Mouse (Mus musculus) embryonic facial prominence, embryonic 12.5 days (tissue): ENCODE results near the gene Map3k5. TPM values are rescaled to one million over a fixed set of nuclear protein-coding genes. Genes with fewer than 3 reads are reported as not detected.

ENCODE experiments used
- ATAC-seq: fragments of 200-750 bp; cut with Nextera tagmentation; 2 replicates; pipeline ENCODE4 v1.8.0; 2017; ENCODE audit not compliant: insufficient number of reproducible peaks, insufficient read depth, low FRiP score, low TSS enrichment
- H3K27ac ChIP-seq: fragments of 300-500 bp; sonication (generic); 2 replicates; pipeline ENCODE4 v1.5.1; 2016; ENCODE audit warnings: mild to moderate bottlenecking
- H3K27me3 ChIP-seq: fragments of 300-500 bp; sonication (generic); 2 replicates; pipeline ENCODE4 v1.6.1; 2016; ENCODE audit warnings: mild to moderate bottlenecking, moderate library complexity
- H3K36me3 ChIP-seq: fragments of 300-500 bp; sonication (generic); 2 replicates; pipeline ENCODE4 v1.6.1; 2016; ENCODE audit warnings: mild to moderate bottlenecking
- H3K4me1 ChIP-seq: fragments of 300-500 bp; sonication (generic); 2 replicates; pipeline ENCODE4 v1.6.1; 2016
- H3K4me2 ChIP-seq: fragments of 300-500 bp; sonication (generic); replicated peaks from 2 replicates; pipeline ENCODE4 v1.6.1; 2016; ENCODE audit warnings: mild to moderate bottlenecking, moderate library complexity
- H3K4me3 ChIP-seq: fragments of 300-500 bp; sonication (generic); 2 replicates; pipeline ENCODE4 v1.5.1; 2016; ENCODE audit warnings: mild to moderate bottlenecking
- H3K9ac ChIP-seq: fragments of 300-500 bp; sonication (generic); 2 replicates; pipeline ENCODE4 v1.6.1; 2016; ENCODE audit warnings: mild to moderate bottlenecking, moderate library complexity
- H3K9me3 ChIP-seq: fragments of 300-500 bp; sonication (generic); 2 replicates; pipeline ENCODE4 v1.6.1; 2016; ENCODE audit warnings: mild to moderate bottlenecking, moderate library complexity
- WGBS: fragments of 180-500 bp; shearing (Covaris S2); methylation state at CpG from one replicate; pipeline ENCODE4 v1.1.7; 2016; 5-methylcytosine and 5-hydroxymethylcytosine counted together
- polyA plus RNA-seq: library from polyadenylated mRNA; unstranded; fragments of >200 nt; fragmentation: Nextera tagmentation; extraction: Ambion mirVana; gene quantifications from 2 replicates; pipeline ENCODE4 v1.2.1, GENCODE M21; 2016

The Map3k5 gene
- polyA plus RNA-seq, 1 experiment from 2014 or later: 2.5 TPM

- no peak overlapping the region for H3K4me2 ChIP-seq
- no peaks in the 10 kb centered on the region for H3K36me3 ChIP-seq
- 74% methylated on average over 3 of the region's 3 CpGs for WGBS
- no peaks in the 10 kb centered on the region for H3K9me3 ChIP-seq
- no peaks in the 10 kb centered on the region for H3K27me3 ChIP-seq
- H3K9ac ChIP-seq: no peak overlapping the region
- H3K4me3 ChIP-seq: no peak overlapping the region
- no peak overlapping the region for H3K27ac ChIP-seq
- no peaks in the 10 kb centered on the region for H3K4me1 ChIP-seq
- no peak for ATAC-seq
Measured at GRCm38 (mm10) chr10:19996151-19996550, 61.9 kb downstream of the Map3k5 start.

- no peak for ATAC-seq
Measured at GRCm38 (mm10) chr10:19999703-20000407, 65.6 kb downstream of the Map3k5 start.

GRCm38 (mm10) chr10:20000408-20000770 is 66.1 kb downstream of the Map3k5 start:
- Histone ChIP-seq H3K4me3 (no peak overlapping the region), H3K4me2 (no peak overlapping the region), H3K9ac (no peak overlapping the region), H3K4me1 (0 out of 2 replicates have a peak, but pooled peaks cover 11% of the 10 kb centered on the region), H3K36me3 (no peaks in the 10 kb centered on the region), H3K27me3 (no peaks in the 10 kb centered on the region), H3K9me3 (no peaks in the 10 kb centered on the region), H3K27ac (no peak overlapping the region)
- WGBS: 59% methylated on average over 8 of the region's 8 CpGs
- no peak for ATAC-seq

More at GRCm38 (mm10) chr10:19999703-20000407, 65.6 kb downstream of the Map3k5 start:
- Histone ChIP-seq H3K9ac (no peak overlapping the region), H3K4me2 (no peak overlapping the region), H3K4me1 (0 out of 2 replicates have a peak, but pooled peaks cover 11% of the 10 kb centered on the region), H3K4me3 (no peak overlapping the region), H3K27ac (no peak overlapping the region), H3K36me3 (no peaks in the 10 kb centered on the region), H3K27me3 (no peaks in the 10 kb centered on the region), H3K9me3 (no peaks in the 10 kb centered on the region)
- WGBS: 63% methylated on average over 4 of the region's 4 CpGs

- H3K27me3 ChIP-seq: no peaks in the 10 kb centered on the region
- no peaks in the 10 kb centered on the region for H3K36me3 ChIP-seq
- WGBS: 11% methylated on average over 5 of the region's 5 CpGs
- H3K27ac ChIP-seq: no peak overlapping the region
- no peaks in the 10 kb centered on the region for H3K9me3 ChIP-seq
- no peak overlapping the region for H3K4me2 ChIP-seq
- ATAC-seq: no peak
- H3K4me1 ChIP-seq: 0 out of 2 replicates have a peak, but pooled peaks cover 11% of the 10 kb centered on the region
- no peak overlapping the region for H3K9ac ChIP-seq
- no peak overlapping the region for H3K4me3 ChIP-seq
Measured at GRCm38 (mm10) chr10:20001990-20002389, 67.7 kb downstream of the Map3k5 start.

GRCm38 (mm10) chr10:20003006-20003405 is 68.7 kb downstream of the Map3k5 start:
- no peaks in the 10 kb centered on the region for H3K36me3 ChIP-seq
- no peak overlapping the region for H3K4me3 ChIP-seq
- H3K4me1 ChIP-seq: 0 out of 2 replicates have a peak, but pooled peaks cover 11% of the 10 kb centered on the region
- no peak overlapping the region for H3K9ac ChIP-seq
- no peak for ATAC-seq
- no peaks in the 10 kb centered on the region for H3K9me3 ChIP-seq
- WGBS: 30% methylated on average over 5 of the region's 5 CpGs
- no peak overlapping the region for H3K27ac ChIP-seq
- H3K4me2 ChIP-seq: no peak overlapping the region
- H3K27me3 ChIP-seq: no peaks in the 10 kb centered on the region

GRCm38 (mm10) chr10:20004786-20005185 is 70.5 kb downstream of the Map3k5 start:
- ATAC-seq: no peak

GRCm38 (mm10) chr10:20005491-20005952 is 71.2 kb downstream of the Map3k5 start:
- H3K36me3 ChIP-seq: no peaks in the 10 kb centered on the region
- ATAC-seq: no peak
- no peak overlapping the region for H3K4me3 ChIP-seq
- no peaks in the 10 kb centered on the region for H3K27me3 ChIP-seq
- no peak overlapping the region for H3K4me2 ChIP-seq
- H3K9ac ChIP-seq: no peak overlapping the region
- no peak overlapping the region for H3K27ac ChIP-seq
- no peaks in the 10 kb centered on the region for H3K9me3 ChIP-seq
- H3K4me1 ChIP-seq: 0 out of 2 replicates have a peak, but pooled peaks cover 11% of the 10 kb centered on the region
- WGBS: 91% methylated on average over 6 of the region's 6 CpGs

More at GRCm38 (mm10) chr10:20004786-20005185, 70.5 kb downstream of the Map3k5 start:
- H3K27me3 ChIP-seq: no peaks in the 10 kb centered on the region
- no peak overlapping the region for H3K9ac ChIP-seq
- no peaks in the 10 kb centered on the region for H3K36me3 ChIP-seq
- H3K4me1 ChIP-seq: 0 out of 2 replicates have a peak, but pooled peaks cover 11% of the 10 kb centered on the region
- WGBS: 39% methylated on average over 4 of the region's 4 CpGs
- H3K4me3 ChIP-seq: no peak overlapping the region
- H3K9me3 ChIP-seq: no peaks in the 10 kb centered on the region
- H3K27ac ChIP-seq: no peak overlapping the region
- H3K4me2 ChIP-seq: no peak overlapping the region

GRCm38 (mm10) chr10:20006333-20007093 is 72.2 kb downstream of the Map3k5 start:
- Histone ChIP-seq H3K27ac (no peak overlapping the region), H3K36me3 (no peaks in the 10 kb centered on the region), H3K4me1 (0 out of 2 replicates have a peak, but pooled peaks cover 11% of the 10 kb centered on the region), H3K4me2 (no peak overlapping the region), H3K4me3 (no peak overlapping the region), H3K9ac (no peak overlapping the region), H3K27me3 (no peaks in the 10 kb centered on the region), H3K9me3 (no peaks in the 10 kb centered on the region)
- WGBS: 73% methylated on average over 17 of the region's 17 CpGs
- no peak for ATAC-seq

- no peaks in the 10 kb centered on the region for H3K9me3 ChIP-seq
- no peak overlapping the region for H3K4me3 ChIP-seq
- no peaks in the 10 kb centered on the region for H3K27me3 ChIP-seq
- ATAC-seq: no peak
- H3K4me2 ChIP-seq: no peak overlapping the region
- 90% methylated on average over 6 of the region's 6 CpGs for WGBS
- H3K9ac ChIP-seq: no peak overlapping the region
- no peak overlapping the region for H3K27ac ChIP-seq
- H3K4me1 ChIP-seq: no peaks in the 10 kb centered on the region
- H3K36me3 ChIP-seq: no peaks in the 10 kb centered on the region
Measured at GRCm38 (mm10) chr10:20009310-20009709, 75.0 kb downstream of the Map3k5 start.

GRCm38 (mm10) chr10:20010018-20010417 is 75.7 kb downstream of the Map3k5 start:
- no peak for ATAC-seq
- WGBS: 95% methylated on average over 3 of the region's 3 CpGs
- H3K27me3 ChIP-seq: no peaks in the 10 kb centered on the region

GRCm38 (mm10) chr10:20018406-20018805 is 84.1 kb downstream of the Map3k5 start:
- Histone ChIP-seq H3K4me2 (no peak overlapping the region), H3K36me3 (no peaks in the 10 kb centered on the region), H3K4me1 (peaks cover 8% of the 10 kb centered on the region; the same call in 1 of the 2 replicates), H3K9ac (no peak overlapping the region), H3K27ac (no peak overlapping the region), H3K27me3 (no peaks in the 10 kb centered on the region), H3K9me3 (0 out of 2 replicates have a peak, but pooled peaks cover 5% of the 10 kb centered on the region), H3K4me3 (no peak overlapping the region)
- WGBS: 94% methylated on average over 10 of the region's 10 CpGs
- ATAC-seq: no peak

More at GRCm38 (mm10) chr10:20010018-20010417, 75.7 kb downstream of the Map3k5 start:
- Histone ChIP-seq H3K9ac (no peak overlapping the region), H3K36me3 (no peaks in the 10 kb centered on the region), H3K4me1 (no peaks in the 10 kb centered on the region), H3K9me3 (no peaks in the 10 kb centered on the region), H3K27ac (no peak overlapping the region), H3K4me3 (no peak overlapping the region), H3K4me2 (no peak overlapping the region)
